Mouse (Mus musculus): ENCODE measurements around the gene Tnfaip8l2. TPM values are rescaled to one million over a fixed set of nuclear protein-coding genes. Genes with fewer than 3 reads are reported as not detected.

Tnfaip8l2 gene
- 1.4 and 1.5 TPM in 2 replicates for polyA plus RNA-seq (2014; fragmentation: Nextera tagmentation; extraction: Ambion mirVana)

- no peaks in the 10 kb centered on the region for H3K9me3 ChIP-seq (ENCODE audit: control insufficient read depth, low read length)
- H3K27me3 ChIP-seq (ENCODE audit: control insufficient read depth, insufficient read depth, low read length) = no peaks in the 10 kb centered on the region
- H3K9ac ChIP-seq (ENCODE audit: low read length) = no peak within 1 kb of the TSS
- DNase-seq (ENCODE audit: low spot score) (no peak), ATAC-seq (ENCODE audit: insufficient read depth, low FRiP score, low TSS enrichment) (no peak)
- H3K4me3 ChIP-seq (ENCODE audit: low read depth, low read length) = 0 out of 2 replicates have a peak within 1 kb of the TSS, but pooled peaks have one; percentile 0
- 81% methylated on average over 10 of the region's 10 CpGs for WGBS
- H3K36me3 ChIP-seq (ENCODE audit: control insufficient read depth, insufficient read depth, low read length) = peaks cover 4% of the 10 kb centered on the region
- H3K27ac ChIP-seq (ENCODE audit: low read depth, low read length) = no peak within 1 kb of the TSS
- no peaks in the 10 kb centered on the region for H3K4me1 ChIP-seq (ENCODE audit: control insufficient read depth, insufficient read depth, low read length)
- H3K4me2 ChIP-seq (ENCODE audit: low read depth) = no peak within 1 kb of the TSS
Measured at GRCm38 (mm10) chr3:95141952-95142616, at the start of gene Tnfaip8l2. TSS of gene Tnfaip8l2 (minus strand) at chr3:95142360.

GRCm38 (mm10) chr3:95186888-95187287, 44.7 kb upstream of the Tnfaip8l2 start:
- 90% methylated on average over 6 of the region's 6 CpGs for WGBS
- peaks cover 9% of the 10 kb centered on the region for H3K36me3 ChIP-seq (ENCODE audit: control insufficient read depth, insufficient read depth, low read length)
- H3K9ac ChIP-seq (ENCODE audit: low read length) = no peak overlapping the region
- no peak overlapping the region for H3K27ac ChIP-seq (ENCODE audit: low read depth, low read length)
- no peaks in the 10 kb centered on the region for H3K4me1 ChIP-seq (ENCODE audit: control insufficient read depth, insufficient read depth, low read length)
- no peaks in the 10 kb centered on the region for H3K9me3 ChIP-seq (ENCODE audit: control insufficient read depth, low read length)
- DNase-seq (ENCODE audit: low spot score) (no peak), ATAC-seq (ENCODE audit: insufficient read depth, low FRiP score, low TSS enrichment) (no peak)
- no peak overlapping the region for H3K4me2 ChIP-seq (ENCODE audit: low read depth)
- H3K4me3 ChIP-seq (ENCODE audit: low read depth, low read length) = no peak overlapping the region
- no peaks in the 10 kb centered on the region for H3K27me3 ChIP-seq (ENCODE audit: control insufficient read depth, insufficient read depth, low read length)

DNA sequence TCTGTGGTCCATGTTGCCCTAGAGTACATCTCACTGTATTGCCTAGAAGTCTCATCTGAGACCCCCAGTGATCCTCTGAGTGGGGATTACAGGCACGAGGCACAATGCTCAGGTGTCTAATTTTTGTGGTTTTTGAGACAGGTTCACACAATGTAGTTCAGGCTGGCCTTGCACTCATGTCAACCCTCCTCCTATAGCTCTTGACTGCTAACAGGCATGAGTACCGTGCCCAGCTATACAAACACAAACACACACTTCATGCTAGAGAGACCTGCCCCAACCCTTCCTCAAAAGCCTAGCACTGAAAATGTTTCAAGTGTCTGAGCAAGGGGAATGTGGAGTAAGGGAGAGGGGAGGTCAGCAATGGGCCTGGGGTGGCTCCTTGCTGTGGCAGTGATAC, 43.9 kb upstream of the Tnfaip8l2 start:
- Histone ChIP-seq H3K9ac (ENCODE audit: low read length) (no peak overlapping the region), H3K9me3 (ENCODE audit: control insufficient read depth, low read length) (no peaks in the 10 kb centered on the region), H3K4me3 (ENCODE audit: low read depth, low read length) (no peak overlapping the region), H3K4me1 (ENCODE audit: control insufficient read depth, insufficient read depth, low read length) (no peaks in the 10 kb centered on the region), H3K27ac (ENCODE audit: low read depth, low read length) (no peak overlapping the region), H3K27me3 (ENCODE audit: control insufficient read depth, insufficient read depth, low read length) (no peaks in the 10 kb centered on the region), H3K4me2 (ENCODE audit: low read depth) (no peak overlapping the region), H3K36me3 (ENCODE audit: control insufficient read depth, insufficient read depth, low read length) (peaks cover 9% of the 10 kb centered on the region)
- ATAC-seq (ENCODE audit: insufficient read depth, low FRiP score, low TSS enrichment) (no peak), DNase-seq (ENCODE audit: low spot score) (no peak)
- 98% methylated on average over 2 of the region's 2 CpGs for WGBS

GRCm38 (mm10) chr3:95184796-95185577, 42.8 kb upstream of the Tnfaip8l2 start:
- Histone ChIP-seq H3K9me3 (ENCODE audit: control insufficient read depth, low read length) (no peaks in the 10 kb centered on the region), H3K36me3 (ENCODE audit: control insufficient read depth, insufficient read depth, low read length) (peaks cover 7% of the 10 kb centered on the region), H3K27ac (ENCODE audit: low read depth, low read length) (no peak overlapping the region), H3K9ac (ENCODE audit: low read length) (no peak overlapping the region), H3K4me1 (ENCODE audit: control insufficient read depth, insufficient read depth, low read length) (no peaks in the 10 kb centered on the region), H3K4me2 (ENCODE audit: low read depth) (no peak overlapping the region), H3K27me3 (ENCODE audit: control insufficient read depth, insufficient read depth, low read length) (no peaks in the 10 kb centered on the region), H3K4me3 (ENCODE audit: low read depth, low read length) (no peak overlapping the region)
- WGBS = 92% methylated on average over 9 of the region's 9 CpGs
- ATAC-seq (ENCODE audit: insufficient read depth, low FRiP score, low TSS enrichment) (no peak), DNase-seq (ENCODE audit: low spot score) (no peak)

- H3K9ac ChIP-seq (ENCODE audit: low read length) = no peak overlapping the region
- peaks cover 5% of the 10 kb centered on the region for H3K36me3 ChIP-seq (ENCODE audit: control insufficient read depth, insufficient read depth, low read length)
- H3K9me3 ChIP-seq (ENCODE audit: control insufficient read depth, low read length) = no peaks in the 10 kb centered on the region
- no peak for ATAC-seq (ENCODE audit: insufficient read depth, low FRiP score, low TSS enrichment)
- H3K4me2 ChIP-seq (ENCODE audit: low read depth) = no peak overlapping the region
- WGBS = 63% methylated on average over 1 of the region's 1 CpGs
- no peak for DNase-seq (ENCODE audit: low spot score)
- no peaks in the 10 kb centered on the region for H3K27me3 ChIP-seq (ENCODE audit: control insufficient read depth, insufficient read depth, low read length)
- no peaks in the 10 kb centered on the region for H3K4me1 ChIP-seq (ENCODE audit: control insufficient read depth, insufficient read depth, low read length)
- no peak overlapping the region for H3K27ac ChIP-seq (ENCODE audit: low read depth, low read length)
- no peak overlapping the region for H3K4me3 ChIP-seq (ENCODE audit: low read depth, low read length)
Measured at GRCm38 (mm10) chr3:95181841-95182240, 39.7 kb upstream of the Tnfaip8l2 start.

DNA sequence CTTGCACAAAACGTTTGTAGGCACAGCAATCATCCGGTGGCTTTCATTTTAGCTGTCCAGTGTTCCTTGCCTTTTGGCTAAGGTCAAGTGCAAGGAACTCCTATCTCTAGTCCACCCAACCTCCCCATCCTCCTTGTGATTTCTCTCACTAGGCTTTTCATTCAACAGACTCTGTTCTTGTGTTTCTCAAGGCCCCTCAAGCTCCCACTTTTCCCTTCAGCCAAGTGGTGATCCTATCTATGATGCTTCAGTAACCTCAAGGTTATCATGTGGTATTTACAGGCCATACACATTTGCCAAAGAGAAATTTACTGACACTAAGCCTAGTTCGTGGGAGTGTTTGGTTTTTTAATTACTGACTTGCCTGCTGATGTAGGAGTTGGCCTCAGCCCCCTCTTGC, 37.7 kb upstream of the Tnfaip8l2 start:
- no peak for DNase-seq (ENCODE audit: low spot score)
- Histone ChIP-seq H3K9me3 (ENCODE audit: control insufficient read depth, low read length) (no peaks in the 10 kb centered on the region), H3K27me3 (ENCODE audit: control insufficient read depth, insufficient read depth, low read length) (no peaks in the 10 kb centered on the region), H3K4me1 (ENCODE audit: control insufficient read depth, insufficient read depth, low read length) (no peaks in the 10 kb centered on the region), H3K9ac (ENCODE audit: low read length) (no peak overlapping the region), H3K4me3 (ENCODE audit: low read depth, low read length) (no peak overlapping the region), H3K36me3 (ENCODE audit: control insufficient read depth, insufficient read depth, low read length) (peaks cover 2% of the 10 kb centered on the region; the same call in 1 of the 2 replicates), H3K4me2 (ENCODE audit: low read depth) (no peak overlapping the region), H3K27ac (ENCODE audit: low read depth, low read length) (no peak overlapping the region)
- 71% methylated on average over 3 of the region's 3 CpGs for WGBS
- no peak for ATAC-seq (ENCODE audit: insufficient read depth, low FRiP score, low TSS enrichment)

DNA sequence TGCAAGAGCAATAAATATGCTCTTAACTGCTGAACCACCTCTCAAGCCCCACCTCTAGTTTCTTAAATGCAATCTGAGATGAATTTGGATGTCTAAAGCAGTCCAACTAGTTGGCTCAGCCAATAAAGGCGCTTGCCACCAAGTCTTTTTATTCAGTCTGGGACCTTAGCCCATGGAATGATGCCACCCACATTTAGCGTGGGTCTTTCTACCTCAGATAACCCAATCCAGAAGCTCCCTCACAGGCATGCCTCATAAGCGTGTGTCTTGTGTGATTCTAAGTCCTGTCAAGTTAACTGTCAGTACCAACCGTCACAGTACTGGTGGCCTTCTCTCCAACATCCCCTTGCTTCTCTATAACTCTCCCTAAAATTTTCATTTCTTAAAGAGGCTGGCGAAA, 36.8 kb upstream of the Tnfaip8l2 start:
- Histone ChIP-seq H3K4me3 (ENCODE audit: low read depth, low read length) (no peak overlapping the region), H3K36me3 (ENCODE audit: control insufficient read depth, insufficient read depth, low read length) (peaks cover 2% of the 10 kb centered on the region; the same call in 1 of the 2 replicates), H3K9me3 (ENCODE audit: control insufficient read depth, low read length) (no peaks in the 10 kb centered on the region), H3K27ac (ENCODE audit: low read depth, low read length) (no peak overlapping the region), H3K9ac (ENCODE audit: low read length) (no peak overlapping the region), H3K4me1 (ENCODE audit: control insufficient read depth, insufficient read depth, low read length) (no peaks in the 10 kb centered on the region), H3K27me3 (ENCODE audit: control insufficient read depth, insufficient read depth, low read length) (peaks cover under 1% of the 10 kb centered on the region), H3K4me2 (ENCODE audit: low read depth) (no peak overlapping the region)
- no peak for DNase-seq (ENCODE audit: low spot score)
- no peak for ATAC-seq (ENCODE audit: insufficient read depth, low FRiP score, low TSS enrichment)
- WGBS = 86% methylated on average over 5 of the region's 5 CpGs

- ATAC-seq (ENCODE audit: insufficient read depth, low FRiP score, low TSS enrichment) = no peak
- Histone ChIP-seq H3K9ac (ENCODE audit: low read length) (no peak overlapping the region), H3K4me2 (ENCODE audit: low read depth) (no peak overlapping the region), H3K27ac (ENCODE audit: low read depth, low read length) (no peak overlapping the region), H3K36me3 (ENCODE audit: control insufficient read depth, insufficient read depth, low read length) (peaks cover 2% of the 10 kb centered on the region; the same call in 1 of the 2 replicates), H3K27me3 (ENCODE audit: control insufficient read depth, insufficient read depth, low read length) (peaks cover 14% of the 10 kb centered on the region), H3K9me3 (ENCODE audit: control insufficient read depth, low read length) (no peaks in the 10 kb centered on the region), H3K4me1 (ENCODE audit: control insufficient read depth, insufficient read depth, low read length) (peaks cover 3% of the 10 kb centered on the region; the same call in 1 of the 2 replicates), H3K4me3 (ENCODE audit: low read depth, low read length) (no peak overlapping the region)
- 70% methylated on average over 6 of the region's 6 CpGs for WGBS
- DNase-seq (ENCODE audit: low spot score) = no peak
Measured at GRCm38 (mm10) chr3:95177583-95177982, 35.4 kb upstream of the Tnfaip8l2 start.

Measured in neural tube, embryonic 11.5 days (tissue).